Mouse (Mus musculus) embryonic facial prominence, embryonic 11.5 days (tissue): ENCODE results near the gene Mettl26. TPM values are rescaled to one million over a fixed set of nuclear protein-coding genes. Genes with fewer than 3 reads are reported as not detected.
A peak's percentile ranks its signal among the peaks of the same experiment; 100 is the strongest.

ENCODE experiments used
- ATAC-seq: fragments of 200-750 bp; cut with Nextera tagmentation; replicated peaks from 2 replicates; pipeline ENCODE4 v1.8.0; 2017; ENCODE audit warnings: low read depth; ENCODE audit not compliant: insufficient number of reproducible peaks, low FRiP score, low TSS enrichment
- DNase-seq: peaks from one replicate; pipeline ENCODE4 v3.0.0-alpha.2; 2015; ENCODE audit warnings: low spot score
- H3K27ac ChIP-seq: fragments of 300-500 bp; sonication (generic); replicated peaks from 2 replicates; pipeline ENCODE4 v1.5.1; 2014; ENCODE audit warnings: mild to moderate bottlenecking, low read depth, low read length, control low read depth
- H3K27me3 ChIP-seq: fragments of 300-500 bp; sonication (generic); 2 replicates; pipeline ENCODE4 v1.6.1; 2014; ENCODE audit warnings: mild to moderate bottlenecking, low read length, moderate library complexity, mixed read lengths; ENCODE audit not compliant: control insufficient read depth, insufficient read depth
- H3K36me3 ChIP-seq: fragments of 300-500 bp; sonication (generic); replicated peaks from 2 replicates; pipeline ENCODE4 v1.6.1; 2014; ENCODE audit warnings: low read depth, mild to moderate bottlenecking, low read length, moderate library complexity, mixed read lengths; ENCODE audit not compliant: control insufficient read depth, insufficient read depth
- H3K4me1 ChIP-seq: fragments of 300-500 bp; sonication (generic); 2 replicates; pipeline ENCODE4 v1.6.1; 2014; ENCODE audit warnings: low read length, mixed read lengths; ENCODE audit not compliant: control insufficient read depth, insufficient read depth
- H3K4me2 ChIP-seq: fragments of 300-500 bp; sonication (generic); 2 replicates; pipeline ENCODE4 v1.6.1; 2014; ENCODE audit warnings: low read depth, mild to moderate bottlenecking, control low read depth, low read length, moderate library complexity
- H3K4me3 ChIP-seq: fragments of 300-500 bp; sonication (generic); 2 replicates; pipeline ENCODE4 v1.5.1; 2014; ENCODE audit warnings: low read depth, low read length, control low read depth
- H3K9ac ChIP-seq: fragments of 300-500 bp; sonication (generic); replicated peaks from 2 replicates; pipeline ENCODE4 v1.6.1; 2014; ENCODE audit warnings: mild to moderate bottlenecking, control low read depth, low read length
- H3K9me3 ChIP-seq: fragments of 300-500 bp; sonication (generic); replicated peaks from 2 replicates; pipeline ENCODE4 v1.6.1; 2016; ENCODE audit warnings: mild to moderate bottlenecking, low read length, inconsistent platforms, mixed read lengths; ENCODE audit not compliant: control insufficient read depth
- WGBS: fragments of 180-500 bp; shearing (Covaris S2); extraction: QIAGEN DNeasy Blood & Tissue Kit; methylation state at CpG from one replicate; pipeline ENCODE4 v1.1.7; 2014; 5-methylcytosine and 5-hydroxymethylcytosine counted together
- microRNA-seq: library from miRNA; unstranded; fragments of <30 nt; microRNA quantifications from one replicate; pipeline ENCODE4, GENCODE M21; 2016; ENCODE audit warnings: borderline number of aligned reads
- polyA plus RNA-seq: library from polyadenylated mRNA; unstranded; fragments of >200 nt; fragmentation: Nextera tagmentation; extraction: Ambion mirVana; gene quantifications from 2 replicates; pipeline ENCODE4 v1.2.1, GENCODE M21; 2014

The Mettl26 gene
- polyA plus RNA-seq, 1 experiment from 2014 or later: 49.8 TPM

GRCm38 (mm10) chr17:25918037-25918750, 43.3 kb downstream of the Mettl26 start:
- 86% methylated on average over 9 of the region's 9 CpGs for WGBS
- Histone ChIP-seq H3K36me3 (no peaks in the 10 kb centered on the region; the same call in 1 of the 2 replicates), H3K27ac (no peak overlapping the region), H3K4me2 (peak overlapping the region; percentile 85), H3K4me1 (peaks cover 4% of the 10 kb centered on the region), H3K9ac (peak overlapping the region; percentile 81), H3K4me3 (peak overlapping the region; percentile 99), H3K9me3 (no peaks in the 10 kb centered on the region), H3K27me3 (no peaks in the 10 kb centered on the region)
- ATAC-seq: no peak
- DNase-seq: no peak

GRCm38 (mm10) chr17:25919144-25919785, 44.4 kb downstream of the Mettl26 start, which contains the start of gene Rab40c:
Gene Rab40c, minus strand, starts transcription at chr17:25919727.
- peak within 1 kb of the TSS; percentile 85 for H3K4me2 ChIP-seq
- no peaks in the 10 kb centered on the region; the same call in 1 of the 2 replicates for H3K36me3 ChIP-seq
- under 1% methylated on average over 64 of the region's 78 CpGs for WGBS
- no peaks in the 10 kb centered on the region for H3K27me3 ChIP-seq
- H3K4me3 ChIP-seq: peak within 1 kb of the TSS; percentile 99
- H3K4me1 ChIP-seq: peaks cover 4% of the 10 kb centered on the region
- ATAC-seq: no peak
- peak within 1 kb of the TSS; percentile 59 for H3K27ac ChIP-seq
- peak within 1 kb of the TSS; percentile 81 for H3K9ac ChIP-seq
- DNase-seq: peak; percentile 41
- H3K9me3 ChIP-seq: no peaks in the 10 kb centered on the region

- H3K9me3 ChIP-seq: no peaks in the 10 kb centered on the region
- H3K27ac ChIP-seq: peak overlapping the region; percentile 59
- DNase-seq (peak; percentile 99), ATAC-seq (peak; percentile 99)
- WGBS: under 1% methylated on average over 40 of the region's 40 CpGs
- H3K4me2 ChIP-seq: peak overlapping the region; percentile 43
- H3K4me3 ChIP-seq: peak overlapping the region; percentile 99
- peak overlapping the region; percentile 81 for H3K9ac ChIP-seq
- peaks cover 4% of the 10 kb centered on the region for H3K4me1 ChIP-seq
- H3K27me3 ChIP-seq: no peaks in the 10 kb centered on the region
- H3K36me3 ChIP-seq: no peaks in the 10 kb centered on the region; the same call in 1 of the 2 replicates
Observed at GRCm38 (mm10) chr17:25919786-25920642, 45.1 kb downstream of the Mettl26 start.

- Histone ChIP-seq H3K4me3 (no peak overlapping the region), H3K27me3 (no peaks in the 10 kb centered on the region), H3K27ac (no peak overlapping the region), H3K36me3 (no peaks in the 10 kb centered on the region; the same call in 1 of the 2 replicates), H3K4me2 (no peak overlapping the region), H3K9me3 (no peaks in the 10 kb centered on the region), H3K4me1 (peaks cover 4% of the 10 kb centered on the region), H3K9ac (no peak overlapping the region)
- 89% methylated on average over 5 of the region's 5 CpGs for WGBS
- DNase-seq (no peak), ATAC-seq (no peak)
Observed at GRCm38 (mm10) chr17:25922120-25922519, 47.2 kb downstream of the Mettl26 start.

- peaks cover 5% of the 10 kb centered on the region for H3K36me3 ChIP-seq
- whole genome bisulfite sequencing: 74% methylated on average over 2 of the region's 2 CpGs
- no peak for DNase-seq
Observed at GRCm38 (mm10) chr17:25925348-25925747, 50.5 kb downstream of the Mettl26 start.

More at GRCm38 (mm10) chr17:25925348-25925747, 50.5 kb downstream of the Mettl26 start:
- no peaks in the 10 kb centered on the region for H3K9me3 ChIP-seq
- no peak overlapping the region for H3K27ac ChIP-seq
- H3K27me3 ChIP-seq: no peaks in the 10 kb centered on the region
- H3K4me1 ChIP-seq: no peaks in the 10 kb centered on the region
- no peak for ATAC-seq
- no peak overlapping the region for H3K9ac ChIP-seq
- no peak overlapping the region for H3K4me3 ChIP-seq
- H3K4me2 ChIP-seq: no peak overlapping the region

Small RNAs within 50 kb of the gene (microRNA-seq; reads per million reads assigned to microRNA genes)
- not detected for gene Mir3082

Other genes with a start within 250 kb of the Mettl26 start
- gene Gng13, start 157.9 kb upstream of the Mettl26 start, polyA plus RNA-seq: 1.7 and 2.4 TPM in 2 replicates
- gene Chtf18, start 147.7 kb upstream of the Mettl26 start, polyA plus RNA-seq: 17.7 and 21.2 TPM in 2 replicates
- gene Rpusd1, start 147.4 kb upstream of the Mettl26 start, polyA plus RNA-seq: 18.7 and 19.4 TPM in 2 replicates
- 0.10 TPM in 1 of 2 replicates, not detected in the other for gene Mslnl, start 139.0 kb upstream of the Mettl26 start, polyA plus RNA-seq
- gene Msln, start 120.7 kb upstream of the Mettl26 start, polyA plus RNA-seq: 0.63 TPM in 1 of 2 replicates, not detected in the other
- 23.8 and 24.5 TPM in 2 replicates for gene Narfl, start 101.3 kb upstream of the Mettl26 start, polyA plus RNA-seq
- gene Haghl, start 89.4 kb upstream of the Mettl26 start, polyA plus RNA-seq: 58.7 and 61.1 TPM in 2 replicates
- gene Ccdc78, start 88.5 kb upstream of the Mettl26 start, polyA plus RNA-seq: not detected in 2 replicates
- 58.4 and 62.9 TPM in 2 replicates for gene Fam173a, start 82.2 kb upstream of the Mettl26 start, polyA plus RNA-seq
- gene AC134908.4, start 79.4 kb upstream of the Mettl26 start, polyA plus RNA-seq: not detected in 2 replicates
- gene Metrn, start 77.9 kb upstream of the Mettl26 start, polyA plus RNA-seq: 13.4 and 15.6 TPM in 2 replicates
- gene Fbxl16, start 66.0 kb upstream of the Mettl26 start, polyA plus RNA-seq: 3.9 and 4.2 TPM in 2 replicates
- 24.5 and 26.9 TPM in 2 replicates for gene Wdr24, start 51.4 kb upstream of the Mettl26 start, polyA plus RNA-seq
- 42.0 and 47.7 TPM in 2 replicates for gene Jmjd8, start 46.2 kb upstream of the Mettl26 start, polyA plus RNA-seq
- 323 and 352 TPM in 2 replicates for gene Stub1, start 41.7 kb upstream of the Mettl26 start, polyA plus RNA-seq
- 1.1 and 1.5 TPM in 2 replicates for gene Rhbdl1, start 37.8 kb upstream of the Mettl26 start, polyA plus RNA-seq
- 0.36 and 1.2 TPM in 2 replicates for gene Gm20683, start 33.3 kb upstream of the Mettl26 start, polyA plus RNA-seq
- 7.1 and 9.7 TPM in 2 replicates for gene Rhot2, start 30.2 kb upstream of the Mettl26 start, polyA plus RNA-seq
- 14.7 and 15.1 TPM in 2 replicates for gene Wdr90, start 13.6 kb upstream of the Mettl26 start, polyA plus RNA-seq
- gene Mcrip2, start 6.3 kb upstream of the Mettl26 start, polyA plus RNA-seq: 7.3 and 9.5 TPM in 2 replicates
- gene Wfikkn1, start 5.8 kb downstream of the Mettl26 start, polyA plus RNA-seq: 0.63 and 0.87 TPM in 2 replicates
- gene Rab40c, start 44.7 kb downstream of the Mettl26 start, polyA plus RNA-seq: 17.6 and 18.7 TPM in 2 replicates
- gene Pigq, start 69.9 kb downstream of the Mettl26 start, polyA plus RNA-seq: 40.2 and 41.4 TPM in 2 replicates
- gene Nhlrc4, start 69.9 kb downstream of the Mettl26 start, polyA plus RNA-seq: 0.15 TPM in 1 of 2 replicates, not detected in the other
- gene A930017K11Rik, start 77.5 kb downstream of the Mettl26 start, polyA plus RNA-seq: 0.15 and 0.49 TPM in 2 replicates
- gene Capn15, start 110.7 kb downstream of the Mettl26 start, polyA plus RNA-seq: 17.4 and 20.2 TPM in 2 replicates
- 12.9 and 16.1 TPM in 2 replicates for gene Rab11fip3, start 194.5 kb downstream of the Mettl26 start, polyA plus RNA-seq
- 18.8 and 19.0 TPM in 2 replicates for gene Decr2, start 215.3 kb downstream of the Mettl26 start, polyA plus RNA-seq
- gene Nme4, start 220.5 kb downstream of the Mettl26 start, polyA plus RNA-seq: 91.2 and 104 TPM in 2 replicates
- 0.48 and 0.92 TPM in 2 replicates for gene Tmem8, start 238.2 kb downstream of the Mettl26 start, polyA plus RNA-seq
- gene Mrpl28, start 248.4 kb downstream of the Mettl26 start, polyA plus RNA-seq: 250 and 261 TPM in 2 replicates